Mouse (Mus musculus): ENCODE results near the gene Vps52. TPM values are rescaled to one million over a fixed set of nuclear protein-coding genes. Genes with fewer than 3 reads are reported as not detected.

Vps52 gene
- polyA plus RNA-seq, 1 experiment = 142 TPM

GRCm38 (mm10) chr17:33932448-33932847 is 23.2 kb upstream of the Vps52 start:
- 98% methylated on average over 14 of the region's 14 CpGs for WGBS
- H3K27ac ChIP-seq (ENCODE audit: control insufficient read depth, insufficient read depth, low read length) = no peak overlapping the region
- no peaks in the 10 kb centered on the region for H3K27me3 ChIP-seq (ENCODE audit: control insufficient read depth, insufficient read depth, low read length)
- H3K36me3 ChIP-seq (ENCODE audit: control insufficient read depth, insufficient read depth, low read length) = peaks cover 14% of the 10 kb centered on the region
- TF ChIP-seq CTCF (IDR thresholded peaks at IDR 0.05; ENCODE audit: borderline replicate concordance, control insufficient read depth, extremely low read depth, insufficient read depth, low read length, poor library complexity) (no peak), POLR2A (IDR thresholded peaks at IDR 0.05; ENCODE audit: control insufficient read depth, extremely low read depth, insufficient read depth, low read length, poor library complexity) (no peak)
- H3K4me1 ChIP-seq (replicated peaks; ENCODE audit: control insufficient read depth, insufficient read depth, low read length) = peaks cover 18% of the 10 kb centered on the region
- H3K4me3 ChIP-seq (ENCODE audit: control insufficient read depth, insufficient read depth, low read length) = no peak overlapping the region
- no peak for DNase-seq

- peaks cover 18% of the 10 kb centered on the region for H3K4me1 ChIP-seq (replicated peaks; ENCODE audit: control insufficient read depth, insufficient read depth, low read length)
- no peak overlapping the region for H3K27ac ChIP-seq (ENCODE audit: control insufficient read depth, insufficient read depth, low read length)
- WGBS = over 99% methylated on average over 15 of the region's 15 CpGs
- H3K4me3 ChIP-seq (ENCODE audit: control insufficient read depth, insufficient read depth, low read length) = no peak overlapping the region
- DNase-seq = no peak
- no peaks in the 10 kb centered on the region for H3K27me3 ChIP-seq (ENCODE audit: control insufficient read depth, insufficient read depth, low read length)
- TF ChIP-seq POLR2A (IDR thresholded peaks at IDR 0.05; ENCODE audit: control insufficient read depth, extremely low read depth, insufficient read depth, low read length, poor library complexity) (no peak), CTCF (IDR thresholded peaks at IDR 0.05; ENCODE audit: borderline replicate concordance, control insufficient read depth, extremely low read depth, insufficient read depth, low read length, poor library complexity) (no peak)
- peaks cover 17% of the 10 kb centered on the region for H3K36me3 ChIP-seq (ENCODE audit: control insufficient read depth, insufficient read depth, low read length)
These were observed 22.6 kb upstream of the Vps52 start for GRCm38 (mm10) chr17:33932970-33933369.

- H3K4me3 ChIP-seq (ENCODE audit: control insufficient read depth, insufficient read depth, low read length) = no peak overlapping the region
- TF ChIP-seq POLR2A (IDR thresholded peaks at IDR 0.05; ENCODE audit: control insufficient read depth, extremely low read depth, insufficient read depth, low read length, poor library complexity) (no peak), CTCF (IDR thresholded peaks at IDR 0.05; ENCODE audit: borderline replicate concordance, control insufficient read depth, extremely low read depth, insufficient read depth, low read length, poor library complexity) (no peak)
- no peaks in the 10 kb centered on the region for H3K27me3 ChIP-seq (ENCODE audit: control insufficient read depth, insufficient read depth, low read length)
- peaks cover 21% of the 10 kb centered on the region for H3K4me1 ChIP-seq (replicated peaks; ENCODE audit: control insufficient read depth, insufficient read depth, low read length)
- H3K36me3 ChIP-seq (ENCODE audit: control insufficient read depth, insufficient read depth, low read length) = peaks cover 17% of the 10 kb centered on the region
- no peak overlapping the region for H3K27ac ChIP-seq (ENCODE audit: control insufficient read depth, insufficient read depth, low read length)
- no peak for DNase-seq
- WGBS = 97% methylated on average over 21 of the region's 21 CpGs
These were observed 20.1 kb upstream of the Vps52 start for GRCm38 (mm10) chr17:33935422-33936055.

- Histone ChIP-seq H3K27ac (ENCODE audit: control insufficient read depth, insufficient read depth, low read length) (no peak overlapping the region), H3K36me3 (ENCODE audit: control insufficient read depth, insufficient read depth, low read length) (peaks cover 17% of the 10 kb centered on the region), H3K27me3 (ENCODE audit: control insufficient read depth, insufficient read depth, low read length) (no peaks in the 10 kb centered on the region), H3K4me3 (ENCODE audit: control insufficient read depth, insufficient read depth, low read length) (no peak overlapping the region), H3K4me1 (replicated peaks; ENCODE audit: control insufficient read depth, insufficient read depth, low read length) (peaks cover 20% of the 10 kb centered on the region)
- 94% methylated on average over 15 of the region's 15 CpGs for WGBS
- no peak for DNase-seq
- no peak for TF ChIP-seq CTCF (IDR thresholded peaks at IDR 0.05; ENCODE audit: borderline replicate concordance, control insufficient read depth, extremely low read depth, insufficient read depth, low read length, poor library complexity)
- TF ChIP-seq POLR2A (IDR thresholded peaks at IDR 0.05; ENCODE audit: control insufficient read depth, extremely low read depth, insufficient read depth, low read length, poor library complexity) = no peak
These were observed 18.6 kb upstream of the Vps52 start for GRCm38 (mm10) chr17:33936993-33937392.

GRCm38 (mm10) chr17:33938783-33939182 is 16.8 kb upstream of the Vps52 start:
- no peaks in the 10 kb centered on the region for H3K27me3 ChIP-seq (ENCODE audit: control insufficient read depth, insufficient read depth, low read length)
- no peak overlapping the region for H3K27ac ChIP-seq (ENCODE audit: control insufficient read depth, insufficient read depth, low read length)
- H3K4me1 ChIP-seq (replicated peaks; ENCODE audit: control insufficient read depth, insufficient read depth, low read length) = peaks cover 20% of the 10 kb centered on the region
- H3K36me3 ChIP-seq (ENCODE audit: control insufficient read depth, insufficient read depth, low read length) = peaks cover 10% of the 10 kb centered on the region
- H3K4me3 ChIP-seq (ENCODE audit: control insufficient read depth, insufficient read depth, low read length) = no peak overlapping the region
- no peak for DNase-seq
- WGBS = 89% methylated on average over 11 of the region's 11 CpGs
- no peak for TF ChIP-seq POLR2A (IDR thresholded peaks at IDR 0.05; ENCODE audit: control insufficient read depth, extremely low read depth, insufficient read depth, low read length, poor library complexity)
- no peak for TF ChIP-seq CTCF (IDR thresholded peaks at IDR 0.05; ENCODE audit: borderline replicate concordance, control insufficient read depth, extremely low read depth, insufficient read depth, low read length, poor library complexity)

- TF ChIP-seq CTCF (IDR thresholded peaks at IDR 0.05; ENCODE audit: borderline replicate concordance, control insufficient read depth, extremely low read depth, insufficient read depth, low read length, poor library complexity) (no peak), POLR2A (IDR thresholded peaks at IDR 0.05; ENCODE audit: control insufficient read depth, extremely low read depth, insufficient read depth, low read length, poor library complexity) (0 out of 2 replicates have a peak, but pooled peaks have one; percentile 10)
- peak; percentile 87 for DNase-seq
- under 1% methylated on average over 36 of the region's 36 CpGs for WGBS
These were observed 15.3 kb upstream of the Vps52 start, which contains the start of the genes Pfdn6 and Wdr46 for GRCm38 (mm10) chr17:33940206-33940805. TSS of gene Pfdn6 (minus strand) at chr17:33940343. TSS of gene Wdr46 (plus strand) at chr17:33940660.

More at GRCm38 (mm10) chr17:33940206-33940805, 15.3 kb upstream of the Vps52 start, which contains the start of the genes Pfdn6 and Wdr46:
- Histone ChIP-seq H3K27ac (ENCODE audit: control insufficient read depth, insufficient read depth, low read length) (no peak within 1 kb of the TSS), H3K4me1 (replicated peaks; ENCODE audit: control insufficient read depth, insufficient read depth, low read length) (peaks cover 20% of the 10 kb centered on the region), H3K27me3 (ENCODE audit: control insufficient read depth, insufficient read depth, low read length) (no peaks in the 10 kb centered on the region), H3K4me3 (ENCODE audit: control insufficient read depth, insufficient read depth, low read length) (peak within 1 kb of the TSS; percentile 73), H3K36me3 (ENCODE audit: control insufficient read depth, insufficient read depth, low read length) (peaks cover 10% of the 10 kb centered on the region)
